Mouse (Mus musculus): Measurements from ENCODE around the gene Gm10320. TPM values are rescaled to one million over a fixed set of nuclear protein-coding genes. Genes with fewer than 3 reads are reported as not detected.

Gene Gm10320
- under 1 TPM in 2 of 4 experiments, not detected in 2; 0.65 to 0.80 TPM for total RNA-seq (2022)

DNA sequence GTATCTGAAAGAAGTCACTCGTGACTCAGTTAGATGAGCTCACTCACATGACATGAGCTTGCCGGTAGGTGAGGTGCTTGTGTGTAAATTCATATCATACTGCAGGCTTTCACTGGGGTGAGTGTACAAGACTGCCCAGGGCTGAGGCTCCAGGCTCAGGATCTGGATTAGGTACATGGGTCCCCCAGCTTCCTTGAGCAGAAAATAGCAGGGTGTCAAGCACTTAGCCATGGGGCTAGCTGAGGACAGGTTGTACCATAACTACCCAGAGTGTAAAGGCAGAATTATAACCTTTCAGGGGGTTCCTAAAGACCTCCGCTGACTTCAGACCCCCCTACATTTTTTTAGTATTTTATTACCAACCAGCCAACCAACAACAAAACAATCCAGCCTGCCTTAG lies at the start of gene Gm10320:
TSS of gene Gm10320 (minus strand) at position 93 of the 400 bp plus-strand sequence.
- DNase-seq, result no peak

DNA sequence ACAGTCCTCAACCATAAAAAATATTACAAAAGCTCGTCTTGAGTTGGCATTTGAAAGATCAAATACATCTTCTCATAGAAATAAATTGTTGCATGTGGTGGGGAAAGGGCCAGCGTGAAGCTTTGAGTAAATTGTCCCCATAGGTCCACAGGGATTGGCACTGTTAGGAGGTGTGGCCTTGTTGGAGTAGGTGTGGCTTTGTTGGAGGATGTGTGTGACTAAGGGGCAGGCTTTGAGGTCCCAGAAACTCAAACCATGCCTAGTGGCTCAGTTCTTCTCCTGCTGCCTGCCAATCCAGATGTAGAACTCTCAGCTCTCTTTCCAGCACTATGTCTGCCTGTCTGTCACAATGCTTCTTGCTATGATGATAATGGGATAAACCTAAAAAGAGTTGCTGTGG lies 49.8 kb upstream of the Gm10320 start:
- DNase-seq, result no peak

DNA sequence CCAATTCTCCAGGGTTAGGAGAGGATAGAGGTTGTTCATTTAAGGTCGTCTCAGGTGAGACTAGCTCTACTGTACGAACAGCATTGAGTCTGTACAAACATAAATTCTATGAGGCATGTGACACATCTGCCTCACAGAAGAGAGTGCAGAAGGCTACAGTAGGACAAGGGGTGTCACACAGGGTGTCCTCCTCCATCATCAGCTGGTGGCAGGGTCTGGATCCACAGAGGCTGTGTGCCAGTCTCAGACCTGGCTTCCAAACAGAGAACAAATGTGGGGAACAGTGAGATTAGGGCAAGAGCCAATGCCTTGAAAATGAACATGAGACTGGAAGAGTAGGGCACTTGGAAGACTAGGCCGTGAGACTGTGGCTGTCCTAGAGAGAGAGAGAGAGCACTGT lies 48.4 kb upstream of the Gm10320 start:
- no peak for DNase-seq

DNA sequence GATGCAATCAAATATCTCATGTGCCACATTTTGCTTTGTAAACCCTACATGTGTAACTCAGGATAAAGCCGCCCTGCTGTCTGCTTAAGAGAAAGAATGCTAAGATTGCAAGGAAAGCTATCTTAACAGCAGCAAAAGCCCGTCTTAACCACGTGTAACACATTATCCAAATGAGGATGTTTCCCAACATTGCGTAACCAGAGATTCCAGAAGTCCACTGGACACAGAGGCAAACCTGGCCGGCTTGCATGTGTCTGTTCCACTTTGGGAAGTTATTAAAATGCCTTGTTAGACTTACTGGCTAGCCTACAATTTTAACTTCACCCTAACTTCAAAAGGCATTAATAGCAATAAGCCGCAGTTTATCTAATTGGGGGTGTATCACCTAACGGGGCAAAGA lies 47.5 kb upstream of the Gm10320 start:
- no peak for DNase-seq

DNA sequence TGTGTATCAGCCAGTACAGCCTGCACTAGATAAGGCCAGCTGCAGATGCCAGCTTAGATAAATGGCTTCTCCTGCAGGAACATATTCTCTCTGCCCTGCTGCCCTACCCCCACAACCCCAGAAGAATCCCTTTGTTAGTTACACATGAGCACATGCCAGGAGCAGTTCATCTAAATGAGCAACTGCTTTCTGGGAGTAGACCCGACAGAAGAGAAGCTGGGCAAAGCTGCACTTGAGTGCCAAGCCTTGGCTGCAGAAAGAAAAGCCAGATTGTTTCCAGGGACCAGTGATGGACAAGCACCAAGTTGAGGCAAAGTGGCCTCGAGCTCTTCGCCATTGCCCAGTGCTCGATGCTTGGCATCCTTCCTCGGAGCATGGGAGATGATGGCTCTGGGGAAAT lies 46.8 kb upstream of the Gm10320 start:
- DNase-seq, result no peak

DNA sequence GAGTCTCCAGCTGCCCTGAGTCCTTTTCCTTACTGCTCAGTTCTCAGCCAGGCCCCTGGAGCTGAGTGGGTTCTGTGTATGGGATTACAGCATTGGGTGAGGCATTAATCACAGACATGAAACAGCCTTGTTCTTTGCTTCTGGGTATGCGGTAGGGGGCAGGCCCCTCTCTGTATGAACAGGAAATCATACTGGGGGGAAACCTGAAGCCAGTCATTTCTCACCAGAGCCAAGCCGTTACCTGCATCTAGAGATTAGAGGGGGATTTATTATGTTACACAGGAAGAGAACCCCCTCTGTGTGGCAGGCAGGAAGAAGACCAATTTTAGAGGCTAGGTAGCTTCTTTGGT lies 43.1 kb upstream of the Gm10320 start:
- no peak for DNase-seq

DNA sequence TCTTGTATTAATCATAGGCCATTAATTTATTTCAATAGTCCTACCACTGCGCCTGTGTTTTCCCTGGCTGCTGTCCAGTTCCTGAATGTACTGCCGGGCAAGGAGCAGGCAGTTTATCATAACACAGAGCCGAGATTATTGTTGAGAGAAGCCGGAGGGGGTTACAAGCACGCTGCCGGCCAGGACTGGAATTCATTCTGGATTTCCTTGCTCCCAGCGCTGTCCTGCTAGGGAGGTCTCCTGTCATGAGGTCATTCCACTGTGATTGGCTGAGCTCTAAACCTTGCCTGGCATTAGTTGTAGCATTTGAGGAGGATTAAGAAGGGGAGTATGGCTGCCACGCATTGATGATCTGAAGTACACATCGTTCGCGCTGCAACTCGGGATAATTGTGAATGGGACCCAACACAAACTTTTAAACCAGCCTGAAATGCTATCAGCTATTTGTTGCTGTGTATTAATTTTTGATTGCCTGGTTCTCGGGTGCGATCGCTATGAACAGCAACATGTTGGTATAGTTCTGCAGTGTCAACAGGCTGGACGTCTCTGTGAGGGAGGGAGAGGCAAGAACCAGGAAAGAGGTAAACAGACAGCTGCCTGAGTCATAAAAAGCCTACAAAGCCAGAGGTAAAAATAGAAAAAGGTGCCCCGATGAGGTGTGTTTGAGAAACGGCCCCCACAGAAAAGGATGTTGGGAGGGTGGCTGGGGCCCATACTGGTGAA lies 42.5 kb upstream of the Gm10320 start:
- peak; percentile 57 for DNase-seq

DNA sequence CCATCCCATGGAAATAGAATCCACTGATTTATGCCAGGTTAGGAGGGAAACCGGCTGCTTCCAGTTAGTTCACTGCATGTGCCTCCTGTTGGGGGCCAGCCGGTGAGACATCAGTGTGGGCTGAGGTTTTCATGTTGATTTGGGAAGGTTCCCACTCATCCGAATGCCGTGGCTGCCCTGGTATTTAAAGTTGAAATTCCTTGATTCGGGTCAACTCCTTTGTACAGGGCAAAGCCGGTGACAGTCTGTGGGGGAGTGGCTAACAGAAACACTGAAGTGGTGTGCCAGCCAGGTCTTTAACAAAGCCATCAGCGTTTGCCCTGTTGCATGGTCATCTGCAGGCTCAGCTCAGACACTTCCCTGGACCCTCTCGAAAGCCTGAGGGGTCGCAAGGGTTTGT lies 41.6 kb upstream of the Gm10320 start:
- DNase-seq, result no peak

DNA sequence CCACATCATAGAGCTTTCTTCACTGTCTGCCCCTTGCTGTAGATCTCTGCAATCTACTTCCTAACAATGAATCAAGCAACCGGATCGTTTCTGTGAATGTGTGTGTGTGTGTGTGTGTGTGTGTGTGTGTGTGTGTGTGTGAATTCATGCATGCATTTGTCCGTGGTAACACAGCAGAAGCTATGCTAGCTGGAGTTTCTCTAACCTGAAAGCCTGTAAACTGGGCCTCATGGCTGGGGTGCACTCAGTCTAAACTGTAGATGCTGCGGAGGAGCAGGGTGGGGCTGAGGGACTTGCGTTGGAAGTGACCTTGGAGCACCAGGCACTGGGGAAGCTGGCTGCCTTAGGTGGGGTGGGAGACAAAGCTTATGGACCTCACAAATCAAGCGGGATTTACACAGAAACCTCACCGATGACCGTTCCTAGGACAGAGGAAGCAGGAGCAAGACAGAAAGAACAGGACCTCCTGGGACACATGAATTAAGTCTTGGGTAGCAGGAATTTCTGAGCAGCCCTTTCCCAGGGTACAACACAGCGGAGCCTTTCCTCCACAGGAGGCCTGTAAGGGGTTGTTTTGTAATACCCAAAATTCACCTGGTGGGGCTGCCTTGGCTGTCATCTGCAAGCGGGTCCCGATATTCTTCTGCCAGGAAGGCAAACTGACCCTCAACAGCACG lies 41.0 kb upstream of the Gm10320 start:
- DNase-seq, result no peak

DNA sequence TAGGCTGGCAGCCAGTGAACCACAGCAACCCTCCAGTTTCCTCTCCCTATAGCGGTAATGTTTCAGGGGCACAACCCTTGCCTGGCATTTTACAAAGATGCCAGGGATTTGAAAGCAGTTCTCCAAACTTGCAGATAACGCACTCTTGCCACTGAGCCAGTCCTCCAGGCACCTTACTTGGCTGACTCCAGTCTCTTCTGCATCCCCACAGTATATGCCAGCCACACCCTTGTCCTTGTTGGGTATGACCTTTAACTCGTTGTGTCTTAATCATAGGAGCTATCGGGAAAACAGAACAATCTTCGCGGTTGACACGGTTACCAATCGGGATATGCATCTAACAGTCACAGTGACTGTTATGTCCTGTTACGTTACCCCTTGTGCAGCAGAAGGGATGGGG lies 40.2 kb upstream of the Gm10320 start:
- no peak for DNase-seq

DNA sequence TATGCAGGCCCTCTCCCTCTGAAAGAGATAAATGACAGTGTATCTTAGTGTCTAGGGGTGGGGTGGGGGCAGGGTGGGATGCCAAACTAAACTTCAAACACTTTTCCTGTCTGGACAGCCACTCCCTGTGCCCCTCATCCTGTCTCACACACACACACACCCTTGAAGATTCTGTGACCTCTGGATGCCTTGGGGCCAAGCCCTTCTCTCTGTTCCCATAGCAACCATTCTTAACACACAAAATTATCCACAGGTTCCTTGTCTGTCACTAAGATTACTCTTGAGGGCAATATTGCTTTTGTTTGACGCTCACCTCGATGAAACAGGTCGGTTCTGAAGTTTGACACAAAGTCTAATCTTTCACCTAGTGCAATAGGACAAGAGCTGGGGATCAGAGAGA lies 39.5 kb upstream of the Gm10320 start:
- no peak for DNase-seq

DNA sequence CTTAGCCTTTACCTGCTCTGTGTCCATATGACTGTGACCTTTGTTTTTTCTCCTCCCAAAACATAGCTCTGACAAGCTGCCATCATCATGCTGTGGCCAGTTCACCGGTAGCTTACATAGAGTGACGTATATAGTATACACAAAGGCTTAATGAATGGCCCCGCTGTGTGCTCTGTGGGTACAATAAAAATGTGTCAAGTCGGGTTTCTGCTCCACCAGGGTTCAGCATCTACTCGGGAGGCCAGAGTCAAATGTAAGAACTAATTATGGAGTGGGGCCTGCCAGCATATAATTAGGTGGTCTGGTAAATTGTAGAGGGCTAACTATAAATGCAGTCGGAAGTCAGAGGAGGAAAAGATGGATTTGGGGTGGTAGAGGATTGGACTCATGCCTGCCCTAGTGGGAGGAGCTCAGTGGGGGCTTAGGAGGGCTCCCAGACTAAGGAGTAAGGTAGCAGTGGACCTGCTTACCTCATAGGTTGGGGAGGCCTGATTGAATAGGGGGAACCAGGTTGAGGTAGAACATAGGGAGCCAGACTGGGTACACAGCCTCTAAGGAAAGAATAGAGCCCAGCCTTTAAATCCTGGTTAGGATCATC lies 32.0 kb upstream of the Gm10320 start:
- no peak for DNase-seq

DNA sequence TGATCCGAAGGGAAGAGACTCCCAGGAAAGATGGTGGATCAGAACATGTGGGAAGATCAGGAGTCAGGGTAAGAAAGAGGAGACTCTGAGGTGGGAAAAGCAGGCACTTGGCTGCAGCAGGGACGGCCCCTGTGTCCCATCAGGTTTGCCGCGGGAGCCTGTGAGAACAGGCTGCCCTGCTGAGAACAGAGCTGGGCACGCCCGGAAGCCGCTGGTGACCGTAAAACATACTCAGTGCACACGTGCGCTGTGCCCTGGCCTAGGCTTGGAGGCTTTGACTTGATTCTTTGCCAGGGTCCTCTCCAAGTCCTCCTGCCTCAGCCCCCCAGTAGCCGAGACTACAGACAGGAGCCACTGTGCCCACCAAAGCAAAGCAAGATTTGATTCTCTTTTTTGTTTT lies 26.5 kb upstream of the Gm10320 start:
- DNase-seq, result no peak

DNA sequence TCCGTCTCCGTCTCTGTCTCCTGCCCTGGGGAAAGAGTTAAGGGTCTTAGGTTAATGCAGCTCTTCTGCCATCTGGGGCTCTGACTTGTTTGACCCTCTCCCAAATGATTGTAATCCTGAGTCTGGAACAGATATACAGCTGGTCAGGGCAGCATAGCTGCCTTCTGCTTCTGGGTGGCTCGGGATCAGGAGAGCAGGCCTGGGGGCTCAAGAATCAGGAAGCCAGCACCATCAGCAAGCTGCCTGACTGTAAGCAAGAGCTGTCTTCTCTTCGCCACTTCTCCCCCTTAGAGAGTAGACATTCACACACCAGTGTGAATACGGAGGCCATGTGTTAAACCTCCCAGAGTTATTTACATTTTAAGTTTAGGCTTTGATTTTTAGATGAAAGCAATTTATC lies 25.9 kb upstream of the Gm10320 start:
- no peak for DNase-seq

DNA sequence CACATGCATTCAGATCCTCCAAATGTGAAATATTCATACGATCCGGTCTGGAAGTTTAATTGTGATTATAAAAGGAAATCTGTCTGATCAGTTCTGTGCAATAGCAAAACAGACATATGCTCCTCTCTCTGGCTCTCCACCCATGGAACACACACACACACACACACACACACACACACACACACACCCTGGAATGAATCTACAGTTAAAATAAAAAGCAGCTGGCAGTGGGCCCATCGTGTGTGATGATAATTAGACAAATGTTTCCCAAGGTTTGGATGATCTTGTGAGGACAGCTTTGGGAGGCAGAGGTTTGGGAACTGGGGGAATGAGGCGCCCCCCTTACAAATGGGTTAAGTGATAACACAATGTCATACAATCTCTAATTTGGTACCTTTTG lies 25.2 kb upstream of the Gm10320 start:
- no peak for DNase-seq

DNA sequence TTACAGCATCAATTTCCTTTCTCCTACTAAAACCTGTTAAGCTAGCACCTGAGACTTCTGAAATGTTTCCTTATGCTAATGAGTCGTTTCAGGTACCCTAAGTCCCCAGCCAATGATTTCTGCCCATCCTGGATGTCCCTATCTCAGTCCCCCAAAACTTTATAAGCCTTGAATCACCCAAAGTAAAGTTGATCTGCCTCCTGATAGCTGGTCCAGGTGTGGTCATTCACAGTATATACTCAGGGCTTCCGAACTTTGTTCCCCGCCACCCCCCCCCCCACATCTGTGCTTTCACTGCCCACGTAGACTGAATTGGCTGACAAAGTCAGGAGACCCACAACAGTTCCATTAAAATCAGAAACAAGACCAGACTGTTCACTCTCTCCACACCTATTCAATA lies 20.3 kb upstream of the Gm10320 start:
- no peak for DNase-seq

DNA sequence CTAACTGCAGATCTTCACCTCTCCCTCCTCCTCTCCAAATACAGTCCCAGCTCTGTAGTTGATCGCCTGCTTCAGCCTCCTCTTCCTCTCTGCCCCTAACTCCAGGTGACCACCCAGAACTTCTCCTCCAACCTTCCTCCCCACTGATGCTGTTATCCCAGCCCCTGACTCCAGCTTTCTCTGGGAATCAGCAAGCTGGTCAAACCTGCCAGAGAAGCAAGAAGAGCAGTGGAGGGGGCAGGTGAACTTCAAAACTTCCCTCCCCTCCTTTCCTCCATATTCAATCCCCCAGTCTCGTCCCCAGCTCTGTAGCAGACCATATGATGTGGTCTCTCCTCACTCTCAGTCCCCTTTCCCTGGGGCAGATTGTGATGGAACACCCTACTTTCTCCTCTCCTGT lies 15.9 kb upstream of the Gm10320 start:
- no peak for DNase-seq

DNA sequence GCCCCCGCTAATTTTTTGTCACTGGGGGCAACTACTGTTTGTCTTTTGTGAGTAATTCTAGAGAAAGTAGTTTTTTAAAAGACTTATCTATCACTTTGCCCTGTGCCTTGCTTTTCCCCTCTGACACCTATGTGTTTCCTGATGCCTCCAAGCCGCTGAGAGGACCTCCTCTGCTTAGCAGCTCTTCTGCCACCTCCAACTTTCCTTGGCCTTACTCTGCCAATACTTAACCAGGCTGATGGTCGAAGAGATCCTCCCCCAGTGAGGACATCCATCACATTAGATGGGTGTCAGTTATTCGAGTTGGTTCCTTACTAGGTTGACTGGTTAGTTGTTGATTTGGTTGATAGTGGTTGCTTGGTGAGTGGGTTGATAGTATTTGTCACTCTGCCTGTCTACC lies 14.7 kb upstream of the Gm10320 start:
- DNase-seq, result no peak

DNA sequence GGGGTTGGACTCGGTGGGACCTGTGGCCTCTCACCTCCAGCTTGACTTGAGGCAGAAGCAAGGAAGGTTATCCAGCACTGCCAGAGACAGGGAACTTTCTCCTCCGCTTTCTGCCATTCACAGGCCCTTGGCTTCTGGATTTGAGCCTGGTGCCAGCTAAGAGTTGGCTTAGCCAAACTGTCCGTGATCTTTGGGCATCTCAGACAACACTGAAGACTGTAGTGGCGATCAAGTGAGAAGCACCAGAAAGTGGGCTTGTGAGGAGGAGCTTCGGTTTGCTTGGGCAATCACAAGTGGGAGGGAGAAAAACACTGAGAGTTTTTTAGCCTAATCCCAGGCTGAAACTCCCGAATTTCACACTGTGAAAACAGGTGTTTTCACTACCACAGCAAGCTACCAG lies 14.2 kb upstream of the Gm10320 start:
- no peak for DNase-seq

DNA sequence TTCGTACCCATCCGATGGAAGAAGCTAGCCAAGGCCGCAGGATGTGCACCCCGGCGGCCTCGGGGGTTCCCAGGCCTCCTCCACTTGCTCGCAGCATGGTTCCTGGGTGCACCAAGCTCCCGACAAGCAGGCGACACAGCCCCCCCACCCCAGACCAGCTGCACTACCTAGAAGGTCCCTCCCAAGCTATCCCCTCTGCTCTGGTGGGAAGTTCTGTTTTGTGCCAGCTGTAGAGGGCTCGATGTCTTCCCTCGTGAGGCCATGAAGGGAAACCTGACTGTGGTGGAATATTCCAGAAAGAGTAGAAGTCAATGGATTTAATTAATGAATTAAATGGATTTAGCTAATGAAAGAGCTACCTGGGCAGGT lies 13.7 kb upstream of the Gm10320 start:
- DNase-seq, result no peak

DNA sequence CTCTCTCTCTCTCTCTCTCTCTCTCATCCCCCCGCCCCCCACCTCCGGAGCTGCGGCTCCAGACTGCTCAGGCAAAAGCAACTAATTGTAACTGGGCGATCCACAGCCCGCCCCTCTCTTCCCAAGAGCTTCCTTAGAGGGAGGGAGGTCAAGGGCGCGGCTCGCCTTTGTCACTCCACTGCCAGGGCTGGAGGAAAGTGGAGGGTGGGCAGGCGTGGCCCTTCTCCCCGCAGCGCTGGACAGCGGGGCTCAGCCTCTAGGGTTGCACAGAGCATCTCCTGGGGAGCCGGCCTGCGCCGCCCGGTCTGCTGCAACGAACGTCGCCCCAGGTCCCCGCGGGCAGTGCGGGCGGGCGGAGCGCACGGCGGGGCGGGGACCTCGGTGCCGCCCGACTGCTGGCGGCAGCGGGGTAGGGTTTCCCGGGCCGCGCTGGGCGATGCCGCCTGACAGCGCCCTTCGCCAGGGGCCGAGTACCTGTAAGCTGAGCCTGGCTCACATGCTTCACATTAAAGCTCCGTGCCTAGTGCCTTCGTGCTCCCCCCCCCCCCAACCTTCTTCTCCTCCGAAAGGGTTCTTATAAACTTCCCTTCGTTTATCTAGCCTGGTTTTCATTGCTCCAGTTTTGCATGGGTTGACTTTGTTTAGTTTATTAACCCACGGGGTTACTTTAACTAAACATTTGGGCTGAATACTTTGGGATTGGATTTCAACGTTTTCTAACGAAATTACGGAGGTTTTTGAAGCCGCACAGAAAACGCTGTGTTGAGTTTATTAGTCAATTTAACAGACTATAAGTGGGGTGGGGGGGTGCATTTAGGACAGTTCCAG lies 13.1 kb upstream of the Gm10320 start:
- no peak for DNase-seq

DNA sequence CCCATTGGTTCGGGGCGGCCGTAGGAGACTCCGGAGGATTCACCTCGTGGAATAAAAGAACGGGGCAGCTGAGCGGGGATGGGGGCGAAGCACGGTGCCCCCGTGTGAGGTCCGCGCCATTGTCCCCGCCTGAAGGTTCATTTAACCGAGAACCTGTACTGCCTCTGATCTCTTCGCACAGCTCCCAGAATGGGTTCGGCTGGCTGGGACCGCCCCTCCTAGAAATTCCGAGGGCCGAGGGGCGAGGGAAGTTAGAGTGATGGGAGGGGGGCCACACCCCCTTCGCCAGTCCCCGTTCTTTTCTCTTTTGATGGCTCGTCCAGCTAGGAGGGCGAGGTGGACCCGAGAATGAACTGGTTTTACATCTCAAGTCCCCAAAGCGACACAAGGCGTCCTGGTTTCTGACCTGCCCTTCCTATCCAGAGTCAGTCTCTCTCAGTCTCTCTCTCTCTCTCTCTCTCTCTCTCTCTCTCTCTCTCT lies 12.4 kb upstream of the Gm10320 start:
- DNase-seq, result no peak

DNA sequence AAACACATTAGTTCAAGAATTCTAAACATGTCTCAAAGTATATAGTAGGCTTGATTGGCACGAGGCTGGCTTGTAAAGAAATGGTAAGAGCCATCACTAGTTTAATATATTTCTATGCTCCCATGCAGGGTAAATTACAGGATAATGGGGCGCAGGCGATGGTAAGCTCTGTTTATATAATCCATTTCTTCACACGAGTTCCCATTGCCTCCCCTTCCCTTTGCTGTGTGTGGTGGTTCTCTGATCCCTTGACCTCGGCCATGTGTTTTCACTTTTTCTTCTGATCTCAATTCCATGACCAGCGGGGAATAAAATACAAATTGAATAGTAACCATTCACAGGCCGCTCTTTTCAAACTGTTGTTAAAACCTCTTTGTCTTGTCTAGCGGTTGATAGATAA lies 11.8 kb upstream of the Gm10320 start:
- DNase-seq, result no peak
